Mouse (Mus musculus): Measurements from ENCODE around the gene Fgf11.

Gene Fgf11

DNA sequence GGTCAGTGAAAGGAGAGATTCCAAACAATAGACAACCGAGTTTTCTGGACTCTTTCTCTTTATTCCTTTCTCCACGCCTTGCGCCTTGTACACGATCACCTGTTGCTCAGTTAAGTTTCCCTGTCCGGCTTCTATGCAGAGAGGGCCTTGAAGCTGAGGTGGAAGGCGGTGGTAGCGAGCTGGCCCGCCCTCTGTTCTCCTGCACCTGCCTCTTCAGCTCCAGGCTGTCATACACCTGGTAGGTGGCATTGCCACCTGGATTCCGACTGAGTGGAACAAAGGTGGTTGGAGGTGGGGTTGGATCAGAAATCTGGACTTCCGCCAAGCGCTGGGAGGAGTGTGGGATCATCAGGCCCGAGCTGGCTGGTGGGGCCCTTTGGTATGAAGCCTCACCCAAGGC lies 14.9 kb upstream of the Fgf11 start:
- DNase-seq (ENCODE audit: low read depth), result no peak

DNA sequence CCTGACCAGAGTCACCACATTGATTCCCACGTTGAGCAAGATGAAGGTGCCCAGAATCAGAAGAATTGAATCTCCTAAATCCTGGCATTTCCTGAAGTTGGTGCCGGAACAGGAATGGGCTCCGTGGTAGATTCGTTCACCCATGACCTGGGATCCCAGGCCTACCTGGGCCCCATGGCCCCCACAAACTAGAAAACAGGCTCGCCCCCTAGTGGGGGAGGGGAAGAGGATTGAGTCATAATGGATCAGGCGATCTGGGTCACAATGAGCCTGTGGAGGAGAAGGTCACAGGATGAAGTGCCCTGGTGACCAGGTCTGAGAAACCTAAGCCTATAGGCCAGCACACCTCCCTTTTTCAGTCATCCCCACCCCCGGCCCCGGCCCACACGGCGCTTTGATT lies 13.5 kb upstream of the Fgf11 start, which contains the start of gene Gm39566:
Gene Gm39566 (minus strand): TSS at position 144 of the 400 bp plus-strand sequence.
- no peak for DNase-seq (ENCODE audit: low read depth)

DNA sequence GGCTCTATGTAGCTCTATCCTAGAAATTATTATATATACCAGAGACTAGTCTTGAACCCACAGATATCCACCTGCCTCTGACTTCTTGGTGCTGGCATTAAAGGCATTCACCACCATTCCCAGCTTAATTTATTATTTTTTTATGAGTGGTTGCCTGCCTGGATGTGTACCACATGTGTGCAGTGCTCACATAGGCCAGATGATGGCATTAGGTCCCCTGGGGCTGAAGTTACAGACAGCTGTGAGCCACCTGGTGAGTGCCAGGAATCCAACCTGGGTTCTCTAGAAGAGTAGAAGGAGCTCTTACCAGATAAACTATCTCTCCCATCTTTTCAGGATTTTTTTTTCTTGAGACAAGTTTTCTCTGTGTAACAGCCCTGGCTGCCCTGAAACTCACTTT lies 8.6 kb upstream of the Fgf11 start:
- no peak for DNase-seq (ENCODE audit: low read depth)

DNA sequence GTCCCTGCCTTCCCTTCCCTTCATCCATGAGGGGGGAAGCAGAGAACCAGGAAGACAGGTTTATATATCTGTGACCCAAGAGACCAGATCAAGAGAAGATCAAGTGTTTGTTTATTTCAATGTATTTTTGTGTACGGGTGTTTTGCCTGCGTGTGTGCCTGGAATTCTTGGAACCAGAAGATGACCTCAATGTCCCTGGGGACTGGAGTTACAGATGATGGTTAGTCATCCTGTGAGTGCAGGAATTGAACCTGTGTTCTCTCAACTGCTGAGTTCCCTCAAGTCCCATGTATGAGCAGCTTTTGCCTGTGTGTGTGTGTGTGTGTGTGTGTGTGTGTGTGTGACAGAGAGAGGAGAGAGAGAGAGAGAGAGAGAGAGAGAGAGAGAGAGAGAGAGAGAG lies 6.0 kb upstream of the Fgf11 start:
- DNase-seq (ENCODE audit: low read depth), result no peak

DNA sequence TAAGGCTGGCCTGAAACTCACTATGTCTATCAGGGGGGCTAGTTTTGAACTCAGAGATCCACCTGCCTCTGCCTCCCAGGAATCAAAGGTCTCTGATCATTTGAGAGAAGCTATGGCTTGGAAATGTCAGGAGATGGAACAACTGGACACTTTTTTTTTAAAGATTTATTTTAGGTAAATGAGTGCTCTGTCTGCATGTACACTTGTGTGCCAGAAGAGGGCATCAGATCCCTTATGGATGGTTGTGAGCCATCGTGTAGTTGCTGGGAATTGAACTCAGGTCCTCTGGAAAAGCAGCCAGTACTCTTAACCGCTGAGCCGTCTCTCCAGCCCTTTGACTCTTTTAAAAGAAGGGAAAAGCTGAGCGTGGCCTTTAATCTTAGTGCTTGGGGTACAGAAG lies 4.7 kb upstream of the Fgf11 start:
- DNase-seq (ENCODE audit: low read depth), result peak; percentile 34

DNA sequence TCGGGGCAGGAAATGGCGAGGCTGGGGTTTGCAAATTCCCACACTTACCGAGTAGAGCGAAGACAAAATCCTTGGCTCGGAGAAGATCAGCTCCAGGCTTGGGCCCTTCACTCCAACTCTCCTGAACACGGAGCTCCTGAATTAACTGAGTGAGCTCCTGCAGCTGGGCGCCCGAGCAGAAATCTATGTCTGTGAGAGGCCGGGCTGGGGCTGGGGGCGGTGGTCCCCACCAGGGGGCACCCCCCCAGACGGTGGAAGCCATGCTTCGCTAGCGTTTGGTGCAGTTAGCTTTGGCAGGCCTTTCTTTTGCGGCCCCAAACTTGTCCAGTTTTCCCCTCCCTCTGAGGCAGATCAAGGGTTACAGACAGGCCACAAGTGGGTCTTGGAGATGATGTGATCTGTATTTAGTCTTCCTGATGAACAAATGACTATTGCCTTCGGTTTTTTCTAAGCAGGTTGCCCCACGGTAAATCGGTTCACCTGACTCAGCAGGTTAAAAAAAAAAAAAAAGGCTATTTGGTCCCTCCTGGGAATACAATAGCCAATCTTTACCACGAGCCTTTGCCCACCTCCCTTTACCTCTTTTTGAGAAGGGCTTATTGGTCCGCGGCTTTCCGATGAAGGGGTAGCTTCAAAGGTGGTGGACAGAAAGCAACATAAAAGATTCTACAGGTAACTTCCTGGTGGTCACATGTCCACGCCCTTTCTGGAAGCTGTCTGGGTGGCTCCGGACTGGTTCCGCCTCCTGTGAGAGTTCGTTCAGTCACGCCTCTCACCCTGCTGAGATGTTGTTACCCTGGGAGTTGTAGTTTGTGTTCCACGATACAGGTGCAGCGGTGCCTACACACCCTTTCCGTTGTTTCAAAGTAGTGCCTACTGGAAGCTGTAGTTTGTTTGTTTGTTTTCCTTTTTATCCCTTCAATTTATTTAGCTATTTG lies 3.6 kb upstream of the Fgf11 start, which contains the start of gene Tmem102:
Gene Tmem102 (minus strand): TSS at position 653 of the 938 bp plus-strand sequence.
- no peak for DNase-seq (ENCODE audit: low read depth)

DNA sequence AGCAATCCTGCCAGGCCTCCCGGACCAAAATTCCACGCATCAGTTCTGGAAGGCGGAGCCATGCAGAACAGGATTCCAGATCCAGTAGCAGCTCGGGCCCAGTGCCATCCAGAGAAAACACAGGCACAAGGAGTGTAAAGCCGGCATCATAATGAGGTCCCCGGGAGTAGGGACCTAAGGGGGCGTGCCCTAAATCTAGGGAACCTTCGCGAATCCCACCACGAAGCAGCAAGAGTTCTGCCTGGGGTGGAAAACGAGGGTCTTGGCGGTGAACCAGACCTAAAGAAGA lies 2.9 kb upstream of the Fgf11 start:
- no peak for DNase-seq (ENCODE audit: low read depth)

DNA sequence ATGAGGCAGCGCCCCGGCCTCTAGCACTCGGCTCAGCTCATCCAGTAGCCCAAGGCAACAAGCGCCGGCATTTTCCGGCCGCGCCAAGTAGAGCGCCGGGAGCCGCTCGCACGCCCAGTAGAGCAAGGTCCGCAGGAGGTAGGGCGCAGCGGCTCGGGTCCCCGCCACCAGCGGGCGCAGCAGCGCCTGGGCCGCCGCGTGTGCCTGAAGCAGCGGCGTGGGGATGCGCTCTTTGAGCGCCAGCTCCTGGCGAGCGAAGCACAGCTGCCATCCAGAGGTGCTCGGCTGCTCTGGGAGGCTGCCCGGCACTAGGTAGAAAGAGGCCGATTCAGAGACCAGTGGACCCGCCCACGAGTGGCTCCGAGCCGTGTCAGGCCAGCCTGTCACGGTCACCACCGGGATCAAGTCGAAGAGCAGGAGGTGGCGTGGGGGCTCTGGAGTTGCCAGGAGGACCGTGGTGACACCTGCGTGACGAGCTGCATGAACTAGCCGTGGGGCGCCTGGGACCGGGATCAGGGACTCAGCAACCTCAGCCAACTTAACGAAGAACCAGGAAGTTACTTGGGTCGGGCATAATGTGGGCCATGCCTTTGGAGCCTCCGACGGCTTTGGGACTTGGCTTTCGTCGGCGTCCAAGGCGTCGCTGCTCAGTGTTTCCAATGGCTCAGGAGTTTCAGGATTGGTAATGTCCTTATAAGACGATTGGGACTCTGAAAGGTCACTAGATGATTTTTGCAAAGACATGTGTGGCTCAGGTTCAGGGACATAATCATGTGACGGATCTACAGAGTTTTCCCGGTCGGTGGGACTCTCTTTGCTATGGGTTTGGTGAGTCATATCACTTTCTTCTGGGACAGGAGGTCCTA lies 2.4 kb upstream of the Fgf11 start:
- peak; percentile 52 for DNase-seq (ENCODE audit: low read depth)

DNA sequence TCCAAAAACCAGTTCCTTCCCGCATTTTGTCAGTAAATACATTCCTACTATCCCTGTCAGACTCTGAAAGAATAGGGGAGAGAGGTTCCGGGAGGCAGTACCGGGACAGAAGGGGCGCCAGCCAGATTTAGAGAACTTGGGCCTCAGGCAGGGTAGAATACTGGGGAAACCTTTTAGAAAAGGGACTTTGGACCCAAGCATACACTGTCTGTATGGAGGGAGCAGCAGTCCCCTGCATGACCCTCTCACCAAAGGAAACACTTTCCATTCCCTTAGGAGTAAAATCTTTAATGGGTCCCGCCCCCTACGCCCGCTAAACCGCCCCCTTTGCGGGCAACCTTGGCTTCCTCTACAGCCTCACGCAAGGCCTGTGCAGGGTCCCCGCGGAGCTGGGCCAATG lies 1.7 kb upstream of the Fgf11 start:
- peak; percentile 24 for DNase-seq (ENCODE audit: low read depth)

DNA sequence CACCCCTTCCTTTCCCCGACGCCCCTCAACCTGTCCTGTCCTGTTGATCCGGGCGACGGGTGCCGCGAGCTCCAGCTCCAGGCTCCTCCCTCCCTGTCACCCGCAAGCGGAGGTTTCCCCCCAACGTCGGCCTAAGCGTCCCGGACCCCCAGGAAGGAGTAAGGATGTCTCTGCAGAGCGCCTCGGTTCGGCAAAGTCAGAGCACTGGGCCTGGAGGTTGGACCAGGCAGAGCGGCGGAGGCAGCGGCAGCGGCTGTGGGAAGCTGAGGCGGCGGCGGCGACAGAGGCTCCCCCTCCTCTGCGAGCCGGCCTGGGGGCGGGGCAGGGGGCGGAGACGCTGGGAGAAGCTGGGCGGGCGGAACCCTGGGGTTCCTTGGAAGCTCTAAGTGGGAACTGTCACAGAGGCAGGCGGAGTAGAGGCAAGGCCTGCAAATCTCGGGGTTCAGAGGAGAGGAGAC lies 1.0 kb upstream of the Fgf11 start:
- DNase-seq (ENCODE audit: low read depth), result peak; percentile 70

DNA sequence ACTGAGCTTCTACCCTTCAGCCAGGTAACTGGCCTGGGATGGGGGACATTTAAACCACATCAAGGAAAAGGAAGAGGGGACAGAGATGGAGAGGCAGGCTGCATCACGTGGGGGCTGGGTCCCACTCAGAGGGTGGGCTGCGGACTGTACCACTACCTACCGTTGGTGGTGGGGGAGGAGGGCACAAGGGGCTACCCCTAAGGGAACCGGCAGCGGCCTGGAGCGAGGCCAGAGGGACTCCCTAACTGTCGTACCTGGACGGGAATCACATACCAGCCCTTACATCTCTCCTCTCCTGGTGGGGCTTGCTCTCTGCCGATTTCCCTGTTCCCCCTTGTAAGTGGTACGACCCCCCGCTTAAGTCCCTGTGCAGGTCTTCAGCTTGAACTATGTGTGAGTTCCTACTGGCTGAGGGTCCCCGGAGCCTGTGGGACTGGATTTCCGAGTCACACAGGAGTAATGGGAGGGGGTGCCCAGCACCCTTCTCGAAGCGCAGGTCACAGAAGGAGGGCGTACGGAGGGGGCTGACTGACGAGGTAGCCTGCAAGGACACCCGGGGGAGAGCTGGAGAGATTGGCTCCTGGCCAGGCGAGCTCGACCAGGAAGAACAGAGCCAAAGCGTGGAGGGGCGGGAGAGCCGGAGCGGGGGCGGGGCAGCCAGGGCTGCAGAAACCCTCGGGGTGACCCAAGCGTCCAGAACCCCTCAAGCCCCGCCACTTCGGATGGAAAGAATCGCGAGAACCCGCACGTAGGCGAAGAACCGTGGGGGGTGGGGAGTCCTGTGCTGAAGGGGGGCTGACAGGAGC lies 1.1 kb downstream of the Fgf11 start:
- no peak for DNase-seq (ENCODE audit: low read depth)

DNA sequence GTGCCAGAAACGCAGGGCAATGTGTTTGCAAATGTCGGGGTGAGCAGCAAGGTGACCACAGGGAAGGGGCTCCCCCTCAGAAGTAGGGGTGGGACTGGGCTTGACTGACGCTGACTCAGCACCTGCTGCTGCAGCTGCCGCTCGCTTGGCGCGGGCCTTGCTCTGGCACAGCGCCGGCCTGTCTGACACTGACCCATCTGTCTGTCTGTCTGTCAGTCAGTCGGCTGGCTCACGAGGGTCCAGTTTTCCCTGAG lies 1.6 kb downstream of the Fgf11 start:
- DNase-seq (ENCODE audit: low read depth), result no peak

DNA sequence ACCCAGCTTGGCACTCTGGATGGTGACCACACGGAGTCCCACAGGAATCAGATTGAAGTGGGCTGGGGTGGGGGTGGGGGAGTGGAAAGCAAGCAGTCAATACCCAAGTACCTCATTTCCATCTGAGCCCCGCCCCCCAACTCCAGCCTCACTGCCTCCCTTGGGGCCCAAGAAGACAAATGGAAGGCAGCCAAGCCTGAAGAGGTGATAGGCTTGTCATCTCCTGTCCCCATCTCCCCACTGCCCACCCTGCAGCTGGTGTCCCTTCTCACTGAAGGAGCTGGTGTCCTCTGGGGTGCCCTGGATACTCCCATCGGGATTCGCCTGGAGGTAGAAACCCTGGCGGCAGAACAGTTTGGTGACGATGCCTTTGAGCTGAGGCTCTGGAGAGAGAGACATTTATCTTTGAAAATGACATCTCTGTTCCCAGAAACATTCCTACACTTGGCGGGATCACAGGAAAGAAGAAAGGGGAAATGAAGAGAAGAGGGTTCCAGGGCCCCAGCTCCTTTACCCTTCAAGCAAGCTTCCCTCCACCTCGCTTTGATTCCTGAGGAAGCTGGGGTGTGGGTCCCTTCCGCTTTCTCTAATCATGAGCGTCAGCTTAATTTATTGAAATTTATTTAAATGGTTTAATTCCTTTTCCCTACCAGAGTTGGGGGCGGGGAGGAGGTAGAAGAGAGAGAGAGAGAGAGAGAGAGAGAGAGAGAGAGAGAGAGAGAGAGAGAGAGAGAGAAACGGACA lies 2.1 kb downstream of the Fgf11 start:
- DNase-seq (ENCODE audit: low read depth), result no peak

DNA sequence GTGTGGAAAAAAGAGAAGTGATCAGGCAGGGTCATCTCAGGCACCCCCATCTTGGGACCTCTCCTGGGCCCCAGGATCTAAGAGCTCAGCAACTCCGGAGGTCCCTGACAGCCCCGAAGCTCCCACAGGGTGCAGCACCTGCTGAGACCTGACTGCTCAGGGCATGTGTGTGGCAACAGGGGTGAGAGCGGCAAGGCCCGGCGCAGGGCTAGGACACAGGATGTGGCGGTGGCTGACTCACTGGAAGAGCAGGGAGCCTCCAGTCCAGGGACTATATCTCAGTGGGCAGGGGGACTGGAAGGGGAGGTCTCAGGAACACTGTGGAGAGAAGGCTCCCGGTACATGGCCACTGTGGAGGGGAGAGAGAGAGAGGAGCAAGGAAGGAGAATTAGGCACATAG lies 3.7 kb downstream of the Fgf11 start:
- peak; percentile 49 for DNase-seq (ENCODE audit: low read depth)

DNA sequence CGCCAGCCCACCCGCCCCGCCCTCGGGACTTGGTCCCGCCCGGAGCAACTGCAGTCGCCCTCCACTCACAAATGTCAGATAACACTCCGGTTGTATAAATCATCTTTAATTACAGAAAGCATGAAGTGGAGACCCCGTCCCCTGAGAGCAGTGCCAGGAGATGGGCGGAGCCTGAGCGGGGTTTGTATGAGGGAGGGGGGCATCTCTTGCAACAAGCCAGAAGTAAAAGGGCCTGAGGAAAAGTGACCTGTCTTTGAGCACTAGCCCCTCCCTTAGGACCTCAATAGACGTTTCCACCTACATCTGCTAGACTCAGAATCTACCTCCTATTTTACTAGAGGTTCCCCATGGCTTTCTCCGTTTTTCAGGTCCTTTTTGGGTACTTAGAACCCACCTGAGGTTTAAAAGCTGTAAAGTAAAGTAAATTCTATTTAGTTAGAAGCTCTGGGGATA lies 5.6 kb downstream of the Fgf11 start:
- no peak for DNase-seq (ENCODE audit: low read depth)

DNA sequence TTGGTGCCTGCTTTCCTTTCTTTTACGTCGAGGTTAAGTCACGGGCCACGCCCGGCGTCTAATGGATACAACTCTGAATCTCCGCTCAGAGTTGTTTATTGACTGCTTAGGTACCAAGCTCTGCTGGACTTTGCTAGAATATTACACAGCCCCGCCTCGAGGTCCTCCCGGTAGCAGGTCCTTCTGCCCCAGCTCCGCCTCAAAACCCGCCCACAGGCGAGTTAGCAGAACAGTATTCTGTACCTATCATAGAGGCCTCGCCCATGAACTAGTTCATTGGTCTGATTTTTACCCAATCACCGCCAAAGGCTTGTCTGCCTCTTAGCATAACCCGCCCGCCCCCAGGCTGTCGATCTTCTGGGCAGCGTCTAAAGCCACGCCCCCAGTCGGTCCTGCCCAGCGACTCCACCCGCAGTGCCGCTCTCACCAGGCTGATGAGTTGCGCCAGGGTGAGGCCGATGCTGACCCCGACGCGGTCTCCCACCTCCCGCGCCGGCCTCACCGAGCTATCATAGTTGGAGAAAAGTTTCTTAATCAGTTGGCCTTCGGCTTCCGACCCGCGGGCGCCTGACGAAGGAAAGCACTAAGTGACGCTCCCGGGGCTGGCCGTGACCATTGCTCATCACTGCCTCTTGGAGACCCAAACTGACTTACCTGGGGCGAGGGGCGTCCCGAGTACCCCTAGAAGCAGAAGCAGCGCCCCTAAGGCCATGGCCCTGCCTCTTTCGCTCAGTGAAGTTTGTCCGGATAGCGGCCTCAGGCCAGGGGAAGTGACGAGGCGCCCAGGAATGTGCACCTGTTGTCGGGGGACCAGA lies 6.3 kb downstream of the Fgf11 start, which contains the start of gene Chrnb1:
Gene Chrnb1 (minus strand): TSS at position 776 of the 815 bp plus-strand sequence.
- DNase-seq (ENCODE audit: low read depth), result peak; percentile 99

DNA sequence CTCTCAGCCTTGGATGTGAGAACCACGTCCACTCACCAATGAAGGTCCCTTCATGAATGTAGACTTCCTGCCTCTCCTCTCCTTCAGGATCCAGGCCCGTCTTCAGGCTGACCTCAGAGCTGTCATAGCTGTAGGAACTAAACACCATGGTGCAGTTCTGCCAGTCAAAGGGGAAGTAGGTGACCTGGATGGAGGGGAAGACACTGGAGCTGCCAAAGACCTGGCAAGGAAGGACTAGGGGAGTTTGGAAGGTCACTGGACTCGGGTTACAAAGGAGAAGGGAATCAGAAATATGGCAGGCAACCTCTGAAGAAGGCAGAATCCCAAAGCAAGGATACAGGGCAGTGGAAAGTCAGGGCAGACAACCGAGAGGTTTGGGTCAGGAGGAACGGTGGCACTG lies 8.2 kb downstream of the Fgf11 start:
- DNase-seq (ENCODE audit: low read depth), result no peak

DNA sequence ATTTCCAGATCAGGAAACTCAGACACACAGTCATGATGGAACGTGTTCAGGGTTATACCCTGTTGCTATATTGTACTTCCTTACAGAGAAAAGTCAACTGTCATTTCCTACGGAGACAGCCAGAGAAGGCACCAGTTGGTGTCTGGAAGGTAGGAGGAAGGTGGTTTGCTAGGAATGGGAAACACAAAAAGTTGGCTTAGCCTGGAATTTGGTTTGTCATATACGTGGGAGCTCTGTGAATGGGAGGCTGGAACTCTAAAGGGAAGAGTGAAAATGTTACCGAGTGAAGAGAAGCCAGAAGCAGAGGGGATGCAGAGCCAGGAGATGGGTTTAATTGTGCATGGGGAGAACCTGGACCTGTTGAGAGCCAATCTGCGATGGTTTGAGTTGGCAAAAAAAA lies 10.2 kb downstream of the Fgf11 start:
- DNase-seq (ENCODE audit: low read depth), result no peak

DNA sequence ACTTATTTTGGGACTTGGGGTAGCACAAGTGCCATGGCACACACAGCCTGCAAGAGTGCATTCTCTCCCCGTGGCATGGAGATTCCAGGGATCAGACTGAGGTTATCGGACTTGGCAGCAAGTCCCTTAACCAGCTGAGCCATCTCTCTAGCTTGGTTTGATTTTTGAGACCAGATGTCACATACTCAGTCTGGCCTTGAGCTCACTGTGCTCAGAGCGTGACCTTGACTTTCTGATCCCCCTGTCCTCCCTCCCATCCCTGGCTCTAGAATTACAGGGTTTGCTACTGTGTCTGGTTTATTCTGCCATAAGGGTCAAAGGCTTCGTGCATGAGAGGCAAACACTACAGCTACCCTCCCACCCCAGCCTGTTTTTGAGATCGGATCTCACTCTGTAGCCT lies 12.2 kb downstream of the Fgf11 start:
- no peak for DNase-seq (ENCODE audit: low read depth)

DNA sequence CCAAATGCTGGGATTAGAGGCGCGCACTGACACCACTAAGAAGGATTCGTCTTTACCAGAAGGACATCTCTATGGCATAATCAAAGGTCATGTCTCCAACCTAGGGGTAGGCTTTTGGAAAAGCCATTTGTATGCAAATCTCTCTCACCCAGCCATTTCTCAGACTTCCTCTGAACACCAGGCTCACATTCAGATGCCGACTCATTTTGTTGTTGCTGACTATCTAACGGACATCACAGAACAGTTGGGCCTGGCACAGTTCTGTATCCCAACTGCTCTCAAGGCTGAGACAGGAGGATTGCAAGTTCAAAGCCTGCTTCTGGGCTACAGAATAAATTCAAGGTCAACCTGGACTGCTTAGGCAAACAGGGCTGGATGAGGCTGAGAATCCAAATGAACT lies 14.4 kb downstream of the Fgf11 start:
- DNase-seq (ENCODE audit: low read depth), result no peak

DNA sequence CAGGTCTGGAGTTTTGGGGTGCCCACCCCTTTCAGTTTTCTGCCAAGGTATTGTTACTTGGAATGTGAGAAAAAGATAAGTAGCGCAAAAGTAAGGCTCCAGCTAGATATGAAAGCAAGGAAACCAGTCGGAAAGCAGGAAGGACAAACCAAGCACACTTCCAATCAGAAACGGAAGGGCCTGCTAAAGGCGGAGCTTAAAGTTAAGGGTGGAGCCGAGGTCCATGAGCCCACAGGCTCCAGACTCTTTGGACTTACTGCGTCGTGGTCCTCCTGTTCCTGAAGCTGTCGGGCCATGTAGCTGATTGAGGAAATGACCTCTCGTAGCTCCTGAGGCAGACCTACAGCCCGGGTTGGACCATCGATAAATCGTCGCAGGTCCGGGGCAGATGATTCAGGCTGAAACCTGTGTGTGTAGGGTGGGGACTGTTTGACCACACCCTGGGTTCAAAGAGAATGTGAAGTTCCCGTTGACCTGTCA lies 16.8 kb downstream of the Fgf11 start:
- DNase-seq (ENCODE audit: low read depth), result peak; percentile 21

Measured in 416B (cell line).